Mouse (Mus musculus) heart, embryonic 11.5 days (tissue): ENCODE measurements around the gene Olfr1079. TPM values are rescaled to one million over a fixed set of nuclear protein-coding genes. Genes with fewer than 3 reads are reported as not detected.
"Not testable (repeated sequence)": the region's sequence is repeated elsewhere in the genome, so short reads cannot be mapped to it uniquely, and the experiment has no call there.

Experiments
- ATAC-seq: fragments of 200-750 bp; cut with Nextera tagmentation; replicated peaks from 2 replicates; pipeline ENCODE4 v1.8.0; 2017; ENCODE audit warnings: moderate library complexity; ENCODE audit not compliant: insufficient number of reproducible peaks, low FRiP score, low TSS enrichment
- H3K27ac ChIP-seq: fragments of 300-500 bp; sonication (generic); 2 replicates; pipeline ENCODE4 v1.5.1; 2014; ENCODE audit warnings: mild to moderate bottlenecking, low read depth, low read length
- H3K27me3 ChIP-seq: fragments of 300-500 bp; sonication (generic); 2 replicates; pipeline ENCODE4 v1.6.1; 2014; ENCODE audit warnings: mild to moderate bottlenecking, low read length, mixed read lengths; ENCODE audit not compliant: control insufficient read depth, insufficient read depth
- H3K36me3 ChIP-seq: fragments of 300-500 bp; sonication (generic); 2 replicates; pipeline ENCODE4 v1.6.1; 2014; ENCODE audit warnings: mild to moderate bottlenecking, low read length, moderate library complexity, mixed read lengths; ENCODE audit not compliant: control insufficient read depth, insufficient read depth
- H3K4me1 ChIP-seq: fragments of 300-500 bp; sonication (generic); 2 replicates; pipeline ENCODE4 v1.6.1; 2014; ENCODE audit warnings: low read length; ENCODE audit not compliant: control insufficient read depth, insufficient read depth
- H3K4me2 ChIP-seq: fragments of 300-500 bp; sonication (generic); 2 replicates; pipeline ENCODE4 v1.6.1; 2014; ENCODE audit warnings: mild to moderate bottlenecking, moderate library complexity
- H3K4me3 ChIP-seq: fragments of 300-500 bp; sonication (generic); 2 replicates; pipeline ENCODE4 v1.5.1; 2014; ENCODE audit warnings: low read depth, low read length
- H3K9ac ChIP-seq: fragments of 300-500 bp; sonication (generic); 2 replicates; pipeline ENCODE4 v1.6.1; 2014; ENCODE audit warnings: mild to moderate bottlenecking, low read depth, low read length, moderate library complexity
- H3K9me3 ChIP-seq: fragments of 300-500 bp; sonication (generic); replicated peaks from 2 replicates; pipeline ENCODE4 v1.6.1; 2016; ENCODE audit warnings: low read length; ENCODE audit not compliant: control insufficient read depth
- WGBS: fragments of 180-500 bp; shearing (Covaris S2); extraction: QIAGEN DNeasy Blood & Tissue Kit; methylation state at CpG from one replicate; pipeline ENCODE4 v1.1.7; 2014; ENCODE audit not compliant: insufficient replicate concordance; 5-methylcytosine and 5-hydroxymethylcytosine counted together
- polyA plus RNA-seq: library from polyadenylated mRNA; unstranded; fragments of >200 nt; fragmentation: Nextera tagmentation; extraction: Ambion mirVana; gene quantifications from 2 replicates; pipeline ENCODE4 v1.2.1, GENCODE M21; 2014

Olfr1079 gene
- polyA plus RNA-seq = not detected in 2 replicates

GRCm38 (mm10) chr2:86542380-86542779, at the start of gene Olfr1079:
Gene Olfr1079, minus strand, starts transcription at chr2:86542480.
- H3K9ac ChIP-seq = no peak within 1 kb of the TSS
- ATAC-seq = no peak
- 66% methylated on average over 1 of the region's 1 CpGs for WGBS
- no peaks in the 10 kb centered on the region for H3K27me3 ChIP-seq
- no peaks in the 10 kb centered on the region for H3K9me3 ChIP-seq
- no peak within 1 kb of the TSS for H3K4me3 ChIP-seq
- no peaks in the 10 kb centered on the region for H3K36me3 ChIP-seq
- no peaks in the 10 kb centered on the region for H3K4me1 ChIP-seq
- no peak within 1 kb of the TSS for H3K4me2 ChIP-seq
- no peak within 1 kb of the TSS for H3K27ac ChIP-seq

- not testable (repeated sequence) for H3K27me3 ChIP-seq, H3K36me3 ChIP-seq, H3K4me2 ChIP-seq, H3K4me3 ChIP-seq, ATAC-seq, H3K27ac ChIP-seq, H3K9me3 ChIP-seq, H3K9ac ChIP-seq, H3K4me1 ChIP-seq
Measured at GRCm38 (mm10) chr2:86558135-86558534, 15.9 kb upstream of the Olfr1079 start, which contains the start of gene Olfr1080. Gene Olfr1080, minus strand, starts transcription at chr2:86558235.

- Histone ChIP-seq H3K27me3 (no peaks in the 10 kb centered on the region), H3K9me3 (no peaks in the 10 kb centered on the region), H3K9ac (no peak overlapping the region), H3K4me3 (no peak overlapping the region), H3K4me2 (no peak overlapping the region), H3K4me1 (no peaks in the 10 kb centered on the region), H3K36me3 (no peaks in the 10 kb centered on the region), H3K27ac (no peak overlapping the region)
- no peak for ATAC-seq
- WGBS = 71% methylated on average over 1 of the region's 1 CpGs
Measured at GRCm38 (mm10) chr2:86530991-86531390, 11.3 kb downstream of the Olfr1079 start.

GRCm38 (mm10) chr2:86508161-86508560, 34.1 kb downstream of the Olfr1079 start, which contains the start of gene Olfr1076:
Gene Olfr1076, plus strand, starts transcription at chr2:86508461.
- Histone ChIP-seq H3K36me3 (no peaks in the 10 kb centered on the region), H3K4me2 (no peak within 1 kb of the TSS), H3K4me1 (no peaks in the 10 kb centered on the region), H3K27ac (no peak within 1 kb of the TSS), H3K4me3 (no peak within 1 kb of the TSS), H3K27me3 (no peaks in the 10 kb centered on the region), H3K9me3 (no peaks in the 10 kb centered on the region), H3K9ac (no peak within 1 kb of the TSS)
- WGBS = 82% methylated on average over 1 of the region's 1 CpGs
- ATAC-seq = no peak

- H3K27ac ChIP-seq = no peak within 1 kb of the TSS
- WGBS = 32% methylated on average over 1 of the region's 1 CpGs
- H3K4me1 ChIP-seq = no peaks in the 10 kb centered on the region
- H3K9me3 ChIP-seq = no peaks in the 10 kb centered on the region
- no peak within 1 kb of the TSS for H3K4me3 ChIP-seq
- no peak within 1 kb of the TSS for H3K4me2 ChIP-seq
- H3K9ac ChIP-seq = no peak within 1 kb of the TSS
- no peaks in the 10 kb centered on the region for H3K36me3 ChIP-seq
- no peak for ATAC-seq
- H3K27me3 ChIP-seq = no peaks in the 10 kb centered on the region
Measured at GRCm38 (mm10) chr2:86487286-86487685, 55.0 kb downstream of the Olfr1079 start, which contains the start of gene Olfr228. Gene Olfr228, minus strand, starts transcription at chr2:86487386.

Other genes starting within 250 kb of the Olfr1079 start
- not detected in 2 replicates for gene Olfr1053, start 227.2 kb downstream of the Olfr1079 start, polyA plus RNA-seq
- not detected in 2 replicates for gene Olfr1054, start 207.0 kb downstream of the Olfr1079 start, polyA plus RNA-seq
- gene Olfr1055, start 192.2 kb downstream of the Olfr1079 start, polyA plus RNA-seq = not detected in 2 replicates
- not detected in 2 replicates for gene Olfr1056, start 180.0 kb downstream of the Olfr1079 start, polyA plus RNA-seq
- gene Olfr1057, start 164.1 kb downstream of the Olfr1079 start, polyA plus RNA-seq = not detected in 2 replicates
- gene Olfr1058, start 153.9 kb downstream of the Olfr1079 start, polyA plus RNA-seq = not detected in 2 replicates
- not detected in 2 replicates for gene Olfr1061, start 128.4 kb downstream of the Olfr1079 start, polyA plus RNA-seq
- gene Olfr1062, start 115.7 kb downstream of the Olfr1079 start, polyA plus RNA-seq = not detected in 2 replicates
- gene Olfr1065, start 91.9 kb downstream of the Olfr1079 start, polyA plus RNA-seq = not detected in 2 replicates
- not detected in 2 replicates for gene Olfr1066, start 86.2 kb downstream of the Olfr1079 start, polyA plus RNA-seq
- not detected in 2 replicates for gene Olfr228, start 55.1 kb downstream of the Olfr1079 start, polyA plus RNA-seq
- not detected in 2 replicates for gene Olfr1076, start 34.0 kb downstream of the Olfr1079 start, polyA plus RNA-seq
- gene Olfr1080, start 15.8 kb upstream of the Olfr1079 start, polyA plus RNA-seq = not detected in 2 replicates
- not detected in 2 replicates for gene Olfr1082, start 56.5 kb upstream of the Olfr1079 start, polyA plus RNA-seq
- gene Olfr1084, start 97.2 kb upstream of the Olfr1079 start, polyA plus RNA-seq = not detected in 2 replicates
- gene Olfr1085, start 119.5 kb upstream of the Olfr1079 start, polyA plus RNA-seq = not detected in 2 replicates
- gene Olfr1086, start 137.6 kb upstream of the Olfr1079 start, polyA plus RNA-seq = not detected in 2 replicates
- gene Olfr1087, start 155.9 kb upstream of the Olfr1079 start, polyA plus RNA-seq = not detected in 2 replicates
- gene Olfr1089, start 191.2 kb upstream of the Olfr1079 start, polyA plus RNA-seq = not detected in 2 replicates
- gene Olfr1090, start 216.5 kb upstream of the Olfr1079 start, polyA plus RNA-seq = not detected in 2 replicates
- gene Olfr1093, start 240.0 kb upstream of the Olfr1079 start, polyA plus RNA-seq = not detected in 2 replicates